Mouse (Mus musculus): ENCODE data around the gene Defb6. TPM values are rescaled to one million over a fixed set of nuclear protein-coding genes. Genes with fewer than 3 reads are reported as not detected.

Gene Defb6
- polyA plus RNA-seq, 2 experiments = not detected

DNA sequence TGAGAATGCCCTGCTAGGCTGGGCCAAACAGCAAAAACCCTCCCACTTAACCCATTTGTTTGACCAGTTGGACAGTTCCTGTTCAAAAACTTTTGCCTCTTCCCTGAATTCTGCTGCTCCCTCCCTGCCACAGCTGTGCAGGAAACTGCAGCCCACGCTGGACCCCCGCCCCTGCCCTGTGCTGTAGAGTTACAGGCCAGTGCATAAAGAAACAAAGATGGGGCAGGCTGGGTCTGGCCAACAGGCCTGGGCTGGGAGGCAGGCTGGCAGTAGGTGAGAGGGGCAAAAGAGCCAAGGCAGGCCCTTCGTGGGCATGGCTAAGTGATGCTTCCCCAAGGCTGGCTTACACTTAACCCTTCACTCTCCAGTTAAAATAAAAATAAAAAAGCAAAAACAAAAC lies 34.4 kb downstream of the Defb6 start:
- Histone ChIP-seq H3K36me3 (replicated peaks; ENCODE audit: control insufficient read depth, insufficient read depth, low read depth) (no peaks in the 10 kb centered on the region), H3K4me2 (ENCODE audit: low read depth) (no peak overlapping the region), H3K27me3 (ENCODE audit: control insufficient read depth, insufficient read depth, low read length) (no peaks in the 10 kb centered on the region), H3K4me1 (replicated peaks; ENCODE audit: control insufficient read depth in 2 of 2, insufficient read depth in 2 of 2, low read length in 1 of 2) (no peaks in the 10 kb centered on the region), H3K4me3 (ENCODE audit: insufficient read depth in 1 of 2, low read depth in 2 of 2, low read length in 2 of 2) (no peak overlapping the region), H3K27ac (no peak overlapping the region), H3K9ac (replicated peaks) (no peak overlapping the region), H3K9me3 (ENCODE audit: control insufficient read depth, low read length) (no peaks in the 10 kb centered on the region)
- ATAC-seq (ENCODE audit: insufficient read depth) (no peak), DNase-seq (ENCODE audit: low read depth in 3 of 3, low spot score in 3 of 3) (no peak)
- WGBS (ENCODE audit: insufficient replicate concordance) = 29% methylated on average over 3 of the region's 3 CpGs
- no peak for TF ChIP-seq EP300 (IDR thresholded peaks at IDR 0.05; ENCODE audit: low read depth)
- no peak for TF ChIP-seq CTCF (IDR thresholded peaks at IDR 0.05; ENCODE audit: low read depth)

Other genes with a start within 250 kb of the Defb6 start
- gene Defb40, start 247.2 kb upstream of the Defb6 start, polyA plus RNA-seq (2012; rRNA removed) = not detected in 2 replicates
- not detected in 2 replicates for gene Defb40, start 247.2 kb upstream of the Defb6 start, polyA plus RNA-seq (2014; fragmentation: Nextera tagmentation; extraction: Ambion mirVana)
- not detected in 2 replicates for gene Defb37, start 234.4 kb upstream of the Defb6 start, polyA plus RNA-seq (2012; rRNA removed)
- gene Defb37, start 234.4 kb upstream of the Defb6 start, polyA plus RNA-seq (2014; fragmentation: Nextera tagmentation; extraction: Ambion mirVana) = not detected in 2 replicates
- not detected in 2 replicates for gene Defb38, start 198.9 kb upstream of the Defb6 start, polyA plus RNA-seq (2012; rRNA removed)
- not detected in 2 replicates for gene Defb38, start 198.9 kb upstream of the Defb6 start, polyA plus RNA-seq (2014; fragmentation: Nextera tagmentation; extraction: Ambion mirVana)
- not detected in 2 replicates for gene Defb39, start 160.7 kb upstream of the Defb6 start, polyA plus RNA-seq (2012; rRNA removed)
- gene Defb39, start 160.7 kb upstream of the Defb6 start, polyA plus RNA-seq (2014; fragmentation: Nextera tagmentation; extraction: Ambion mirVana) = not detected in 2 replicates
- not detected in 2 replicates for gene Defb12, start 110.6 kb upstream of the Defb6 start, polyA plus RNA-seq (2012; rRNA removed)
- gene Defb12, start 110.6 kb upstream of the Defb6 start, polyA plus RNA-seq (2014; fragmentation: Nextera tagmentation; extraction: Ambion mirVana) = not detected in 2 replicates
- gene Defb34, start 101.7 kb upstream of the Defb6 start, polyA plus RNA-seq (2012; rRNA removed) = not detected in 2 replicates
- not detected in 2 replicates for gene Defb34, start 101.7 kb upstream of the Defb6 start, polyA plus RNA-seq (2014; fragmentation: Nextera tagmentation; extraction: Ambion mirVana)
- gene Gm45826, start 84.7 kb upstream of the Defb6 start, polyA plus RNA-seq (2012; rRNA removed) = not detected in 2 replicates
- not detected in 2 replicates for gene Gm45826, start 84.7 kb upstream of the Defb6 start, polyA plus RNA-seq (2014; fragmentation: Nextera tagmentation; extraction: Ambion mirVana)
- not detected in 2 replicates for gene Defb14, start 31.1 kb upstream of the Defb6 start, polyA plus RNA-seq (2012; rRNA removed)
- gene Defb14, start 31.1 kb upstream of the Defb6 start, polyA plus RNA-seq (2014; fragmentation: Nextera tagmentation; extraction: Ambion mirVana) = not detected in 2 replicates
- not detected in 2 replicates for gene Defb4, start 26.8 kb upstream of the Defb6 start, polyA plus RNA-seq (2012; rRNA removed)
- not detected in 2 replicates for gene Defb4, start 26.8 kb upstream of the Defb6 start, polyA plus RNA-seq (2014; fragmentation: Nextera tagmentation; extraction: Ambion mirVana)
- not detected in 2 replicates for gene Defb46, start 14.4 kb downstream of the Defb6 start, polyA plus RNA-seq (2012; rRNA removed)
- not detected in 2 replicates for gene Defb46, start 14.4 kb downstream of the Defb6 start, polyA plus RNA-seq (2014; fragmentation: Nextera tagmentation; extraction: Ambion mirVana)
- gene Defb5, start 22.1 kb downstream of the Defb6 start, polyA plus RNA-seq (2012; rRNA removed) = not detected in 2 replicates
- not detected in 2 replicates for gene Defb5, start 22.1 kb downstream of the Defb6 start, polyA plus RNA-seq (2014; fragmentation: Nextera tagmentation; extraction: Ambion mirVana)
- gene Defb3, start 67.9 kb downstream of the Defb6 start, polyA plus RNA-seq (2012; rRNA removed) = not detected in 2 replicates
- gene Defb3, start 67.9 kb downstream of the Defb6 start, polyA plus RNA-seq (2014; fragmentation: Nextera tagmentation; extraction: Ambion mirVana) = not detected in 2 replicates
- not detected in 2 replicates for gene Defb8, start 222.1 kb downstream of the Defb6 start, polyA plus RNA-seq (2012; rRNA removed)
- not detected in 2 replicates for gene Defb8, start 222.1 kb downstream of the Defb6 start, polyA plus RNA-seq (2014; fragmentation: Nextera tagmentation; extraction: Ambion mirVana)

Data from liver, embryonic 14.5 days (tissue).